Mouse (Mus musculus): ENCODE results near the gene Cyth1. TPM values are rescaled to one million over a fixed set of nuclear protein-coding genes. Genes with fewer than 3 reads are reported as not detected.

The Cyth1 gene
- total RNA-seq, 2 experiments from 2014 or later, result 45.6 to 51.6 TPM

GRCm38 (mm10) chr11:118082294-118082693 is 166.1 kb downstream of the Cyth1 start:
- no peak for DNase-seq
- intact Hi-C loops (cut with DNase I), result loop anchor here (2.0 kb wide), 1 partner anchor 189 kb away; no protein-coding TSS in a partner anchor

Other genes starting within 250 kb of the Cyth1 start
- gene Dnah17, start 118.0 kb downstream of the Cyth1 start, total RNA-seq (2021), result under 1 TPM; 0.06 to 0.14 TPM
- 10 to 100 TPM; 12.6 to 15.2 TPM for gene Usp36, start 41.7 kb upstream of the Cyth1 start, total RNA-seq (2021)
- under 1 TPM; 0.56 to 0.76 TPM for gene Cep295nl, start 93.9 kb upstream of the Cyth1 start, total RNA-seq (2021)
- gene Timp2, start 107.1 kb upstream of the Cyth1 start, total RNA-seq (2021), result 100 to 1,000 TPM; 118 to 123 TPM
- gene Lgals3bp, start 153.5 kb upstream of the Cyth1 start, total RNA-seq (2021), result 10 to 100 TPM; 26.2 to 48.2 TPM
- gene Cant1, start 170.5 kb upstream of the Cyth1 start, total RNA-seq (2021), result 10 to 100 TPM; 16.4 to 18.3 TPM
- gene C1qtnf1, start 179.6 kb upstream of the Cyth1 start, total RNA-seq (2021), result 10 to 100 TPM; 19.8 to 24.5 TPM
- gene Engase, start 228.2 kb upstream of the Cyth1 start, total RNA-seq (2021), result 1 to 10 TPM; 5.4 to 7.4 TPM